Mouse (Mus musculus): Measurements from ENCODE around the gene Trpm6.

DNA sequence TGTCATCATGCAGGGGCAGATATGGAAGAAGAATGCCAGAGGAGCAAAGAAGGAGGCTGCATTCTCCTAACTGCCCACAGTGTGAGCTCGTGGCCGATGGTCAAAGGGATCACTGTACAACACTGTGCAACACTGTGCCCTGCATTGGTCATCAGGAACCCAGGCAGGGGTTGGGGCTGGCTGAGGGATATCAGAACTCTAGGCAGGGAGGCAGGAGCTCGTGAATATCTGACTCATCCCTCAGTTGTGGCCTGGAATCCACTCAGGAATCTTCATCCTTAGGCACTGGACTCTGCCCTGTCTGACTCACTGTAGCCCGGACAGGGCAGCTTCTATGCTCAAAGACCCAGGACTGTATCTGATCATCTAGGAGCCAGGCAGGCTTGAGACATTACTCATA is 140.4 kb downstream of the Trpm6 start:
- no peak for TF ChIP-seq CTCF (IDR thresholded peaks at IDR 0.05; ENCODE audit: low read depth, low read length)
- TF ChIP-seq TAL1 (conservative IDR thresholded peaks at IDR 0.05; ENCODE audit: low read depth, low read length), result no peak
- no peak for TF ChIP-seq POLR2AphosphoS5 (IDR thresholded peaks at IDR 0.05; ENCODE audit: insufficient replicate concordance, low read depth, low read length)
